Mouse (Mus musculus) lung, adult 18-20 months (tissue): ENCODE data around the gene Cnn1.
"Not testable (repeated sequence)": the region's sequence is repeated elsewhere in the genome, so short reads cannot be mapped to it uniquely, and the experiment has no call there.

Experiments used
- DNase-seq, 2 experiments: peaks; one replicate each; pipeline ENCODE4 v3.0.0; 2022; ENCODE audit warnings: mixed read lengths in 2 of 2

The Cnn1 gene

GRCm38 (mm10) chr9:22131226-22131981, 32.4 kb downstream of the Cnn1 start:
- DNase-seq = peak; percentile 77 to 78

DNA sequence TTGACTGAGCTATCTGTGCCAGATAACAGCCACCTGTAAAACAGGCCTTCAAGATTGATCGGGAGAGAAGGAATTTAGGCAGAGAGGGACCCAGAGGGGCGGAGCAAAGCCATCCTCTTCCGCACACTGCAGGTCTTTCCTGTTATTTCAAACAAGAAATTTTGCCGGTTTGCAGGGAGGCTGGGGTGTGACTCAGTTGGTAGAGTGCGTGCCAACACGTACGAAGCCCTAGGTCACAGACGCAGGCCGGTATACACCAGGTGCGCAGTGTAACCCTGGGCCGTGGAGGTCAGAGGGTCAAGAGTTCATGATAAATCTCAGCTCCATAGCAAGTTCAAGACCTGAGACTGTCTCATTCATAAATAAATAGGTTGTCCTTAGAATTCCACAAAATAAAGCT, 33.2 kb downstream of the Cnn1 start:
- no peak for DNase-seq

DNA sequence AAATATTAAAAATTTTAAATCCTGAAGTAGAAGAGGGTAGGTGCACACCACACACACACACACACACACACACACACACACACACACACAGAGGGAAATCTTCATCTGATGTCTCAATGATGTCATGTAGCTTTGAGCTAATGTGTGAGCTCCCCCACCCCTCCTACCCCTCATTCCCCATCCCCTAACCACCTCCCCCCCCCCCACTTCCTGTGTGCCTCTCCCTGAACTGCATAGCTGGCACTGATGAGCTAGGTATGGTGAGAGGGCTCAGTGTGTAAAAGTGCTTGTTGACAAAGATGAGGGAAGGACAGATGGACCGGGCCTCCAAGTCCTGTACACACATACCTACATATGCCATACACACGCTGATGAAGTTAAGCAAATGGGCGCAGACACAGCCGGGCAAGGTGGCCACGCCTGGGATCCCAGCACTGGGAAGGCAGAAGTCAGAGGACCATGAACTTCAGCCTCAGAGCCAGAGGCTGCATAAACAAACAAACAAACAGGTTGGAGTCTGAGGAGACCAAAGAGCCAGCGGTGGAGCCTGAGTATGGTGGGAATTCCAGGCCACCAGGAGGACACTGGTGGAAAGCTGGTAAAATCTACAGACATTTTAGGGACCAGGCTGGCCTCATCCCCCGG, 35.4 kb downstream of the Cnn1 start:
- no peak for DNase-seq

- DNase-seq = no peak
These were observed 36.1 kb downstream of the Cnn1 start for GRCm38 (mm10) chr9:22134988-22135643.

DNA sequence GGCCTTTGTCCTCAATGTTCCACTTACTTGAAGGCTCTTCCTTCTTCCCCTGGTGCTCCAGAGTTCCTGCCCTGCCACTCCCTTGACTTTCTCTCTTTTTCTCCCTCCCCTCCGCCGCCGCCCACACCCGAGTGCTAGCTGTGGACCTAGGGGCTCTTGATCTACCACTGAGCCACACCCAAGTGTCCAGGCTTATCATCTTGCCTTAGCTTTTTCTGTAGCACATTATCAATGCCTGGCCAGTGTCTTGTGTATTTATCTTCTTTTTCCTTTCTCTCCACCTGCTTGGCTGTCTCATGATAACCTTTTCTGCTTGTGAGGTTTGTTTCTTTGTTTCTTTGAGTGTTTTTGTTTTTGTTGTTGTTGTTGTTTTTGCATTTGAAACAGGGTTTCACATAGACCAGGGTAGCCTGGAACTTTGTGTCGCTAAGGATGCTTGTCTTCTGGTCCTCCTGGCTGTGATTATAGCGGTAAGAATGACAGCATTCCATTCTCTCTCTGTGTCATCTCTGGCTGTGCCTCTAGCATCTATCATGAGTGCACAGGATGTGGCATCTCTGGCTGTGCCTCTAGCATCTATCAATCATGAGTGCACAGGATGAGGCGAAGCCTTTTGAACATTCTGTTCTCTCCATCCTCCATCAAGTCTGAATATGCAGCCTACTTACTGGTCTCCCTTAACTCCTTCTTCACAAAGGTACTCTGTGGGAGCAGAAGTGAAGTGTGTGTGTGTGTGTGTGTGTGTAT, 36.8 kb downstream of the Cnn1 start, which contains the start of gene Acp5:
Acp5 (minus strand) TSS at position 68 of the 747 bp plus-strand sequence.
- no peak for DNase-seq

DNA sequence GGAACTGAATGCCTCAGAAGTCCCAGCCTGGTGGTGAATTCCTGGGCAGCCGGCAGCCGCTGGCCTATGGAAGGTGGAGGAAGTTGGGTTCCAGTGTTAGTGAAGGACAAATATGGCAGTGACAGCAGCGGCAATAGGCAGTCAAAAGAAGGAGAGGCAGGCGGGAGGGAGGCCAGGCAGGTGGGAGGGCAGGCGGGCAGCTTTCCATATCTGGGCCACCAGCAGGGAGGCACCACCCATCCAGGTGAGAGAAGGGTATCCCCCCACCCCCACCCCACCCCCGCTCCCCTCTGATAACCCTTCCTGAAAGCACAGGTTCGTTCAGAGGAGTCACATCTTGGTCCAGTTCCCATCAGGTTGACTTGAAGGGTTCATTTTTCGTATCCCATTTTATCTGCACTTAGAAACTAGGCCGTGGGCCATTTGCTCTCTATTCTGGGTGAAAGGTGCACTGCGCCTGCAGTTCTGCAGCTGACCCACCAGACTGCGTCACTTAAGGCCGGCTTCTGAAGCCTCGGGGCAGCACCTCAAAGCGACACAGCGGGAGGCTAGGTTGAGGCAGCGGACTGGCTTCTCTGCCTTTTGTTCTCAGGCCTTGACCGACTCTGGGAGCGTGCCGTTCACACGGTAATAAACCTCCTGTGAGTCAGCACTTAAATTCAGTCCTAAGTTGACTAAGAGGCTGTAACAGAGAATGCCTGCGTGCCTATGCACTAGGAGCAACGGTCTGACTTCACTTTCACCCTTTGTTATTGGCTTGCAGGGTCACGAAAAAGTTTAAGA, 37.9 kb downstream of the Cnn1 start:
- no peak for DNase-seq

DNA sequence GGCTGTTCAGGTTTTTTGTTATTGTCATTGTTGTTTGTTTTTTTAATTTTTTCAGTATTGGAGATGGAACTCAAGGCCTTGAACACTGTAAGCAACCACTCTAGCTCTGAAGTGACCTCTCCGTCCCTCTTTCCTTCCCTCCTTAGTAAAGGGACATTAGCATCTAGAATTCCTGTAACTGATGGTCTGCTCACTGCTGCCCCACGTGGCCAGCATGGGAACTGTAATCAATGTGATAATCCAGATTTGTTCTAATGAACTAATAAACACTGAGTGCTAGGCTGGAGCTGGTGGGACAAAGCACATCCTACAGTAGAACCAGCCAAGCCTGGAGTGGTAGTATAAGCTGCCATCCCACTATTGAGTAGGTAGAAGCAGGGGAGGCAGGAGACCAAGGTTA, 39.5 kb downstream of the Cnn1 start:
- DNase-seq = no peak

DNA sequence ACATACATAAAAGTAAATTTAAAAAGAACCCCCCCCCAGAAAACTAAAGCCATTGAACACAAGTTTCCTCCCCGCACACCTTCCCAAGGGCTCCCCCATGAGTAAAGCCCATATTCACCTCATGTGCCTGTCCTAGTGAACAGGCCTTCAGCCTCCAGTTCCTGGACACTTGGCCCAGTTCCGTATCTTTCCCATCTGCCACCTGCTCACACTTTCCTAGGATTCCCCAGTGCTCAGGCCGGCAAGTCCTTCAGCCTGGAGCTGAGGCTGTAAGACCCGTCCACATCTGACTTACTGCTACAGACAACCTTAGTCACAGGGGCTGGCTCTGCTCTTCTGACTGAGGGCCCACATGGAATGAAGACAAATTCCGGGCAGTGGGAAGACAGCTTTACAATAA, 40.7 kb downstream of the Cnn1 start:
- no peak for DNase-seq

GRCm38 (mm10) chr9:22143108-22144037, 44.4 kb downstream of the Cnn1 start:
- peak; percentile 82 to 85 for DNase-seq

- no peak for DNase-seq
These were observed 45.4 kb downstream of the Cnn1 start for GRCm38 (mm10) chr9:22144304-22144965.

- DNase-seq = peak; percentile 67 to 76
These were observed 50.6 kb downstream of the Cnn1 start for GRCm38 (mm10) chr9:22149426-22150248.

- DNase-seq = not testable (repeated sequence)
These were observed 51.3 kb downstream of the Cnn1 start for GRCm38 (mm10) chr9:22150249-22150693.

DNA sequence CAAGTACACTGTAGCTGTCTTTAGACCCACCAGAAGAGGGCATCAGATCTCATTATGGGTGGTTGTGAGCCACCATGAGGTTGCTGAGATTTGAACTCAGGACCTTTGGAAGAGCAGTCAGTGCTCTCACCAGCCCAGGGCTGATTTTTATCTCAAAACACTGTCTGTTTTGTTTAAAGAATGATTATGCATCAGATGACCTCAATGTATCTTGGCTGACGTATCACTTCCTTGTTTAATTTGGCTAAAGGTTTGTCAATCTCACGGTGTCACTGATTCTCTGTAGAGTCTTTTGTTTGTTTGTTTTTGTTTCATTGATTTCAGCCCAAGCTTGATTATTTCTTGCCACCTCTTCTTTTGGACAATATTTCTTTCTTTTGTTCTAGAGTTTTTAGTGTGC, 51.9 kb downstream of the Cnn1 start:
- no peak for DNase-seq

GRCm38 (mm10) chr9:22153810-22154209, 54.8 kb downstream of the Cnn1 start:
- DNase-seq = no peak

DNA sequence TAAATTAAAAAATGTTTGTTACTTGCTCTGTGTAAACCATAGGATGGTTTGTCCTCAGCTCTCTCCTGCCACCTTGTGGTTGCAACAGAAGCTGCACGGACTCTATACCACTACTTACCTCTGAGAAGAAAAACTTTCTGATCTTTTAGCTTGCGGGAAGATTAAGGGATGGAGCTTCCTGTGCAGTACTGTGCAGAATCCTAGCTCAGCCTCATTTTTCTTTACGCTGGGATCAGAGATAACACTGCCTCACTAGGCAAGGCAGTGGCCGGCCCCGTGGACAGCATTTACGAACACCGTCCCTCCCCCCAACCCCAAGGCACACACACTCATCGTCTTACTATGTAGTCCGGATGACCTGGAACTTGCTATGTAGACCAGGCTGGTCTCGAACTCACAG, 56.6 kb downstream of the Cnn1 start:
- DNase-seq = peak; percentile 62 to 74

DNA sequence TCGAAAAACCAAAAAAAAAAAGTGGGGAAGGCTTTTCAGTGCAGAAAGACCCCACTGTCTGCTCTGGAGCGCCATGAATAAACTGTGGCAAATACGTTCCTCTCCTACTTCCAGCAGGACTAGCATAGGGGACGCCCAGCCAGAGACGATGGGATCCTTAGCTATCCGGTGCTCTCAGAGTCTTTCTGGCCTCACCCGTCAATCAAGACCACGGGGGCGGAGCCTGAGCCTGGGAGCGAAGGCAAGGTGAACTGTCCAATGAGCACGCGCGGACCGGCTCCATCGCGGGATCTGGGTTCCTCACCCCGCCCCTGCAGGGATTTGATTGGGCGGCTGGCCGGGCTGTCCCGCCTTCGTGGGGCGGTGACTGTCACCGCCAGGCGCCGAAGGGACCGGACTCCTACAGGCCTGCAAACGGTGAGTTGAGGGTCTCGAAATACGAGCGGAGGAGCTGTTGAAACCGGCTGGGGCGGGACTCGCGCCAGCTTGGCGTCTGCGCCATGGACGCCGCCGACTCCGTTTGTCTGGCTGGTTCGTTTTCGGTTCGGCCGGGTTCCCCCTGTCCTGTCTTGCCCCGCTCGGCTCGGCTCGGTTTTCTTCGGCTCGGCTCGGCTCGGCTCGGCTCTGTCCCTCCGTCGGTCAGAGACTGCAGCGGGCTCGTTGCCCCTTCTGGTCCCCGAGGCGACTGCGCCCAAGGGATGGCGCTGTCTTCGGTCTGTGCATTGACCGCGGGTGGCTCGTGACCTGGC, 57.7 kb downstream of the Cnn1 start, which contains the start of gene Pigyl:
Pigyl (plus strand) TSS at position 350 of the 749 bp plus-strand sequence.
- peak; percentile 99 for DNase-seq

DNA sequence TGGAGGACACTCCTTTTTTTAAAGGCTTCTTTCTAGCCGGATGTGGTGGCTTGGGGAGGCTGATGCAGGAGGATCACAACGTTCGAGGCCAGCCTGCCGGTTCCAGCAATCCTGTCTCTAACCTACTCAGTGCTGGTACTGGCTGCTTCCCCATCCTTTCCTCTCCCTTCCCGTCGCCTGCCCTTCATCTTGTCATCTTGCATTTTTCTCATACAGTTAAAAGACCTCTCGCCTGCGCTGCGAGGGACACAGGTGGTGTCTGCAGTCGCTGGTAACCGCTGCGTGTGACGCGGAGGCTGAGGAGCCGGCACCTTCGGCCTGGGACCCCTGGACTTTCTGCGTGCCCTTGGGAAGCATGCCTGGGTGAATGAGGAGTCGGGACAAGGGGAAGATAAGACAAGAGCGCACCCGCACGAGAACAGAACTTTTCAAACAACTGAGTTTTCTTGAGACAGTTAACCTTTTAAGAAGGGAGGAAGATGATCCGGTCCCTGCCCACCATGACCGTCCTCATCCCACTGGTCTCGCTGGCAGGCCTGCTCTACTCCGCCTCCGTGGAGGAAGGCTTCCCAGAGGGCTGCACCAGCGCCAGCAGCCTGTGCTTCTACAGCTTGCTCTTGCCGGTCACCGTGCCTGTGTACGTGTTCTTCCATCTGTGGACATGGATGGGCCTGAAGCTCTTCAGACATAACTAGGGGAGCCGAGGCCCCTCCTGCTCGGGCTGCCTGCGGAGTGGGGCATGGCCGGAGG, 58.7 kb downstream of the Cnn1 start:
- no peak for DNase-seq
